Mouse (Mus musculus) heart, adult 2 months (tissue): ENCODE measurements around the gene Slc6a19.

ENCODE experiments used
- CTCF ChIP-seq: fragments of 200-600 bp; IDR thresholded peaks from 2 replicates; pipeline ENCODE4 v1.8.1; 2022; ENCODE audit warnings: antibody characterized with exemption, mild to moderate bottlenecking, moderate library complexity
- EP300 ChIP-seq: fragments of 200-500 bp; IDR thresholded peaks from 2 replicates; pipeline ENCODE4 v1.6.1; 2011; ENCODE audit warnings: low read depth, low read length, control low read depth; ENCODE audit not compliant: insufficient read depth

GRCm38 (mm10) chr13:73727621-73728025 lies 23.0 kb upstream of the Slc6a19 start:
- TF ChIP-seq CTCF (no peak), EP300 (peak; percentile 32; the same call in 1 of the 2 replicates)
